Mouse (Mus musculus): Measurements from ENCODE around the gene Fam98c. TPM values are rescaled to one million over a fixed set of nuclear protein-coding genes. Genes with fewer than 3 reads are reported as not detected.

Fam98c gene
- polyA plus RNA-seq, 1 experiment from 2014 or later = 10.8 TPM

DNA sequence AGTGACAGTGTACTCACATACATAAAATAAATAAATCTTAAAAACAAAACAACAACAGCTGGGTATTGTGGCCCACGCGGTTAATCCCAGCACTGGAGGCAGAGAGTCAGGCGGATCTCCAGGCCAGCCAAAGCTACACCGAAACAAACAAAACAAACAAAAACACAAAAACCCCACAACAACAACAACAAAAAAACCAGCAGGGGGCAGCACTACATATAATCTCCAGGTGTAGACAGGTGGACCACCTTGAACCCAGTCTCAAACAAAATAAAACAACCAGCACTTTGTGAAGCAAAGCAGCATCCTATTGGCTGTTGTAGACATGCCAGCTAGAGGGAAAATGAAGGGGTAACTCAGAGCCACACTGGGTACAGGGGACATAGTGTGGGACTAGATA is 22.1 kb upstream of the Fam98c start:
- no peak overlapping the region for H3K4me3 ChIP-seq (ENCODE audit: low read depth, low read length)
- H3K27me3 ChIP-seq (ENCODE audit: control insufficient read depth, insufficient read depth, low read length) = peaks cover 6% of the 10 kb centered on the region
- H3K9ac ChIP-seq (replicated peaks; ENCODE audit: low read length) = no peak overlapping the region
- DNase-seq (ENCODE audit: low spot score) (no peak), ATAC-seq (replicated peaks; ENCODE audit: insufficient number of reproducible peaks, low FRiP score, low TSS enrichment, low read depth) (no peak)
- H3K4me2 ChIP-seq (ENCODE audit: low read depth, low read length) = no peak overlapping the region
- no peak overlapping the region for H3K27ac ChIP-seq (replicated peaks; ENCODE audit: low read depth, low read length)
- H3K9me3 ChIP-seq (replicated peaks; ENCODE audit: control insufficient read depth, low read length) = no peaks in the 10 kb centered on the region
- no peaks in the 10 kb centered on the region; the same call in 1 of the 2 replicates for H3K4me1 ChIP-seq (ENCODE audit: control insufficient read depth, insufficient read depth, low read length)
- WGBS = 92% methylated on average over 4 of the region's 4 CpGs
- H3K36me3 ChIP-seq (replicated peaks; ENCODE audit: control insufficient read depth, insufficient read depth, low read depth, low read length) = peaks cover 14% of the 10 kb centered on the region

DNA sequence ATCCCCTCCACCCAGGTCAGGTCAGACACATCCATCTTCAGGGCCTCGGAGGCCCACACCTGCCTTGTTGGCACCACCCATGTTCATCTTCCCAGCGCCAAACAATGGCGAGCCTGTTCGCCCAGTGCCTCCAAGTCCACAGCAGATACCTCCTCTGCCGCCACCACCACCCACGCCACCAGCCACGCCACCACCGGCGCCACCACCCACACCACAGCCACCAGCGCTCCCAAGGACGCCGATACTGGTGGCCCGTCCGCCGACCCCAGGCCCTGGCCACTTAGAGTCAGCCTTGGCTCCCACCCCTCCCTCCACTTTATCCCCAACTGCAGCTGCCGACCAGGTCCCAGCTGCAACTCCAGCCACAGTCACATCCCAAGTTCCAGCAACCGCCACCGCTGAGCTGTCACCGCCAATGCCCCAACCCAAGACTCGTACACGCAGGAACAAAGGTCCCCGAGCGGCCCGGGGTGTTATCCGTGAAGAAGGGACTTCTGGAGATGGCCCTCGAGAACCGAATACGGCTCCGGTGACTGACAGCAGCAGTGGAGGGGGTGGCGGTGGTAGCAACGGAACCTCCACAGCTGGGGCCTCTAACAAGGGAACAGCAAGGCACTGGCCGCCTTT is 16.5 kb upstream of the Fam98c start:
- Histone ChIP-seq H3K36me3 (replicated peaks; ENCODE audit: control insufficient read depth, insufficient read depth, low read depth, low read length) (peaks cover 14% of the 10 kb centered on the region), H3K4me1 (ENCODE audit: control insufficient read depth, insufficient read depth, low read length) (peaks cover 9% of the 10 kb centered on the region), H3K9ac (replicated peaks; ENCODE audit: low read length) (no peak overlapping the region), H3K9me3 (replicated peaks; ENCODE audit: control insufficient read depth, low read length) (no peaks in the 10 kb centered on the region), H3K27ac (replicated peaks; ENCODE audit: low read depth, low read length) (no peak overlapping the region), H3K4me2 (ENCODE audit: low read depth, low read length) (no peak overlapping the region), H3K27me3 (ENCODE audit: control insufficient read depth, insufficient read depth, low read length) (peaks cover 29% of the 10 kb centered on the region), H3K4me3 (ENCODE audit: low read depth, low read length) (no peak overlapping the region)
- WGBS = 25% methylated on average over 31 of the region's 32 CpGs
- DNase-seq (ENCODE audit: low spot score) (no peak), ATAC-seq (replicated peaks; ENCODE audit: insufficient number of reproducible peaks, low FRiP score, low TSS enrichment, low read depth) (no peak)

DNA sequence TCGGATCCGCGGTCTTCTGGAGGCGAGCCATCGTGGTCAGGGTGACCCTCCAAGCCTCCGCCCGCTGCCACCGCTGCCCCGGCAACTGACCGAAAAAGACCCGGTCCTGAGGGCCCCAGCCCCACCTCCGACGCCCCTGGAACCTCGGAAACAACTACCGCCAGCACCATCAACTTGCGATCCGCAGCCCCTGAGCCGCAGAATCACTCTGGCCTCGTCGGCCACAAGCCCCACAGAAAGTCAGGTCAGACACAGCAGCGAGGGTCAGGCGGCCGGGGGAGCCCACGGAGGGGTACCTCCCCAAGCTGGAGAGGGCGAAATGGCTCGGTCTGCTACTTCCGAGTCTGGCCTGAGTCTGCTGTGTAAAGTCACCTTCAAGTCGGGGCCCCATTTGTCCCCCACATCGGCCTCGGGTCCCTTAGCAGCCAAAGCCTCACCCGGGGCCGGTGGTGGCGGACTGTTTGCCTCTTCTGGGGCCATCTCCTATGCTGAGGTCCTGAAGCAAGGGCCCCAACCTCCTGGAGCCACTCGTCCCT is 15.6 kb upstream of the Fam98c start:
- H3K4me1 ChIP-seq (ENCODE audit: control insufficient read depth, insufficient read depth, low read length) = peaks cover 9% of the 10 kb centered on the region
- peak overlapping the region; percentile 48 for H3K4me2 ChIP-seq (ENCODE audit: low read depth, low read length)
- peaks cover 14% of the 10 kb centered on the region for H3K36me3 ChIP-seq (replicated peaks; ENCODE audit: control insufficient read depth, insufficient read depth, low read depth, low read length)
- H3K9me3 ChIP-seq (replicated peaks; ENCODE audit: control insufficient read depth, low read length) = no peaks in the 10 kb centered on the region
- WGBS = 7% methylated on average over 34 of the region's 34 CpGs
- peak overlapping the region; percentile 49 for H3K4me3 ChIP-seq (ENCODE audit: low read depth, low read length)
- DNase-seq (ENCODE audit: low spot score) = no peak
- peak overlapping the region; percentile 55 for H3K9ac ChIP-seq (replicated peaks; ENCODE audit: low read length)
- no peak overlapping the region for H3K27ac ChIP-seq (replicated peaks; ENCODE audit: low read depth, low read length)
- peaks cover 29% of the 10 kb centered on the region for H3K27me3 ChIP-seq (ENCODE audit: control insufficient read depth, insufficient read depth, low read length)
- ATAC-seq (replicated peaks; ENCODE audit: insufficient number of reproducible peaks, low FRiP score, low TSS enrichment, low read depth) = no peak

DNA sequence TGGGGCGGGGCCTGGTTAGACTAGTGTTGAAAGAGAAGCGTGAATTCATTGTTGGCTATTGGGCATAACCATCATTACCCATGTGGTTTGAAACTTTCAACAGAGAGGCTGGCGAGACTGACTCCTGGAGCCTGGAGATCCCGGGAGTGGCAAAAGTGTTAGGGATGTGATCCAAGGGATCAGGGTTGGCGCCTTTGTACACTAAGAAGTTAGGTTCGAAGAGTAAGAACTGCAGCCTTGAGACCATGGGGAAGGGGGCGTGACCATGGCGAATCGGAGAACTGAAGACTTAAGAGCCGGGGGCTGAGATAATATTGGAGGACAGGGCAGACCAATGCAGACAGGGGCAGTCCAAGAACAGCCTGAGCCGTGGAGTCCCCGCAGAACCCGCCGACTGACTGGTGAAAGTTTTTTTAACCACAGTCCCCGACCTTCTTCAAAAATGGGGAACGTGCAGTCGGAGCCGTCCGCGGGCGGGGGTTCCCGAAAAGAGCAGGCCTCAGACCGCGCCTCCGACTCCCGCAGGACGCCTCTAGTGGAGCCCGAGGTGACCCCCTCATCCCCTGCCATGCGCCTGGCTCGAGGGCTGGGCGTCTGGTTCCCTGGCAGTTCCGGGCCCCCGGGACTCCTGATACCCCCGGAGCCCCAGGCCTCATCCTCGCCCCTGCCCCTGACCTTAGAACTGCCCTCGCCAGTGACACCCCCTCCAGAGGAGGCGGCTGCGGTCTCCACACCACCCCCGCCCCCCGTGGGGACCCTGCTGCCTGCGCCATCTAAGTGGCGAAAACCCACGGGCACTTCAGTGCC is 14.9 kb upstream of the Fam98c start:
- H3K27me3 ChIP-seq (ENCODE audit: control insufficient read depth, insufficient read depth, low read length) = peaks cover 29% of the 10 kb centered on the region

DNA sequence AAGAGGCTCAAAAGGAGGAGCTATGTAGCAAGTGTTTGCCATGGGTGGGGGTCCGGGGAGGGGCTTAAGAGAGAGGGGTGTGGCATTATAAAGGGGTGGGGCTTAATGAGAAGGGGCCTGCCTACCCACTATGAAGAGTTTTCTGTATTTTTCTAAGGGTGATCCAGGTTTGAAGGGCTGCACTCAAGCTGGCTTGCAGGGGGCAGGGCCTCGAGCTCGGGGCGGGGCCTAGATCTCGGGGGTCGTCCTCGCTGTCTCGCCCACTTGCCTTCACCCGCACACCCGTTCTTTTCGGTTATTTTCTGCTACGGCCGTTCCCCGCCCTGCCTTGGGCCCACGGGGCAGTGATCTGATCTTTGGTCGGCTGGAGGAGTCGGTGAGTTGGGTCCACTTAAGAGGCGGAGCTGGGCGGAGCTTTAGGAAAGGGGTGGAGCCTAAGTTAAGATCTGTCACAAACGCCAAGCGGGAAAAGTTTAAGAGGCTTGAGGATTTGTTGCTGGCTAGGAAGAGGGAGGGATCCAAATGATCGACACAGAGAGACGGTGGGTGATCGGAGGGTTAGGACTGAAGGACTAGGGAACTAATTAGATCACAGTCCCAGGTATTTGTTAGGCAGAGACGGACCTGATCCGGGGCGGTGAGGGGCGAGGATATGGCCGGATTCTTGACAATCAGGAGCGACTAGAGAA is 14.2 kb upstream of the Fam98c start, which contains the start of the genes Ggn and Spred3:
TSS of gene Ggn (plus strand) at position 145 of the 689 bp plus-strand sequence.
TSS of gene Spred3 (minus strand) at position 346 of the 689 bp plus-strand sequence.
- peak within 1 kb of the TSS; percentile 48 for H3K4me2 ChIP-seq (ENCODE audit: low read depth, low read length)
- peaks cover 9% of the 10 kb centered on the region for H3K4me1 ChIP-seq (ENCODE audit: control insufficient read depth, insufficient read depth, low read length)
- H3K27me3 ChIP-seq (ENCODE audit: control insufficient read depth, insufficient read depth, low read length) = peaks cover 29% of the 10 kb centered on the region
- H3K27ac ChIP-seq (replicated peaks; ENCODE audit: low read depth, low read length) = peak within 1 kb of the TSS; percentile 48
- H3K4me3 ChIP-seq (ENCODE audit: low read depth, low read length) = peak within 1 kb of the TSS; percentile 49
- ATAC-seq (replicated peaks; ENCODE audit: insufficient number of reproducible peaks, low FRiP score, low TSS enrichment, low read depth) (peak; percentile 30), DNase-seq (ENCODE audit: low spot score) (peak; percentile 81)
- WGBS = under 1% methylated on average over 30 of the region's 30 CpGs
- peaks cover 5% of the 10 kb centered on the region for H3K36me3 ChIP-seq (replicated peaks; ENCODE audit: control insufficient read depth, insufficient read depth, low read depth, low read length)
- peak within 1 kb of the TSS; percentile 55 for H3K9ac ChIP-seq (replicated peaks; ENCODE audit: low read length)
- H3K9me3 ChIP-seq (replicated peaks; ENCODE audit: control insufficient read depth, low read length) = no peaks in the 10 kb centered on the region

More for the DNA sequence above, 14.9 kb upstream of the Fam98c start:
- no peak overlapping the region for H3K27ac ChIP-seq (replicated peaks; ENCODE audit: low read depth, low read length)
- H3K36me3 ChIP-seq (replicated peaks; ENCODE audit: control insufficient read depth, insufficient read depth, low read depth, low read length) = peaks cover 11% of the 10 kb centered on the region
- H3K4me3 ChIP-seq (ENCODE audit: low read depth, low read length) = peak overlapping the region; percentile 49
- ATAC-seq (replicated peaks; ENCODE audit: insufficient number of reproducible peaks, low FRiP score, low TSS enrichment, low read depth) = no peak
- H3K9me3 ChIP-seq (replicated peaks; ENCODE audit: control insufficient read depth, low read length) = no peaks in the 10 kb centered on the region
- H3K4me1 ChIP-seq (ENCODE audit: control insufficient read depth, insufficient read depth, low read length) = peaks cover 9% of the 10 kb centered on the region
- H3K9ac ChIP-seq (replicated peaks; ENCODE audit: low read length) = peak overlapping the region; percentile 55
- 2% methylated on average over 40 of the region's 43 CpGs for WGBS
- peak overlapping the region; percentile 48 for H3K4me2 ChIP-seq (ENCODE audit: low read depth, low read length)
- peak; percentile 54 for DNase-seq (ENCODE audit: low spot score)

DNA sequence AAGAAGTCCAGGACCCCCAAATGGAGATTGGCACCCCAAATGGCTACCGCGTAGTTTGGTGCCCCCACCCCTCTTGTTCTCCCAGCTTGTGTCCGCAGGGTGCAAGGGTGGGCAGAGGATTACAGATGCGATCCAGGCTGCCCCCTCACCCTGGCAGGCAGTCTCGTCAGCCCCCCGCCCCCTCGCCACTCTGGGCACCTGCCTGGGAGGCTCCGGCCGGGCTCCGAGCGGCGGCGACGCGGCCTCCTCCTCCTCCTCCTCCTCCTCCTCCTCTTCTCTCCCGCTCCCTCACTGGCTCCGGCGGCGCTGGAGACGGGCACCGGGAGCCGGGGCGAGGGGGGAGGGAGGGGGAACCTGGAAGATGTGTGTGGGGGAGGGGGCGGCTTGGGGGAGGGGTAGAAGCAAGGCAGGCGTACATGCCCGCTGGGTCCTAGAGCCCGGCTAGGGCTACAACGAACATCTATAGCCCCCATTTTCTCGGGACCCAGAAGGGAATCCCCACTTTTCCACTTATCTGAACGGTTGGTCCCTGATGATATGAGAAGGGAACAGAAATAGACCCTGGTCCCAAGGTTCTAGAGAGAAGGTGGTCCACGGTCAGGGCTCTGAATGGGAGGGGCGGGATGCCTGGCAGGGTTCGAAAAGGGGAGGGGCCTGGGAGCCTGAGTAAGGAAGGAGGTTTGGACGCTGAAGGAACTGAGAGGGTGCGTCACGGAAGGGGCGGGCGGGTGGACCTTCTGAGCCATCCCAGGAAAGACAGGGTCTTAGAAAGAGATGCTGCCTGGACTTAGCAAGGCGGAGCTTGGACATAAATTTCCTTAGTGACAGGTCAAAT is 13.4 kb upstream of the Fam98c start:
- peak overlapping the region; percentile 48 for H3K27ac ChIP-seq (replicated peaks; ENCODE audit: low read depth, low read length)
- H3K9me3 ChIP-seq (replicated peaks; ENCODE audit: control insufficient read depth, low read length) = no peaks in the 10 kb centered on the region
- ATAC-seq (replicated peaks; ENCODE audit: insufficient number of reproducible peaks, low FRiP score, low TSS enrichment, low read depth) (peak; percentile 77), DNase-seq (ENCODE audit: low spot score) (peak; percentile 90)
- H3K9ac ChIP-seq (replicated peaks; ENCODE audit: low read length) = peak overlapping the region; percentile 55
- H3K4me3 ChIP-seq (ENCODE audit: low read depth, low read length) = peak overlapping the region; percentile 49
- H3K4me2 ChIP-seq (ENCODE audit: low read depth, low read length) = peak overlapping the region; percentile 48
- peaks cover 29% of the 10 kb centered on the region for H3K27me3 ChIP-seq (ENCODE audit: control insufficient read depth, insufficient read depth, low read length)
- under 1% methylated on average over 33 of the region's 39 CpGs for WGBS
- peaks cover 2% of the 10 kb centered on the region for H3K36me3 ChIP-seq (replicated peaks; ENCODE audit: control insufficient read depth, insufficient read depth, low read depth, low read length)
- peaks cover 9% of the 10 kb centered on the region for H3K4me1 ChIP-seq (ENCODE audit: control insufficient read depth, insufficient read depth, low read length)

DNA sequence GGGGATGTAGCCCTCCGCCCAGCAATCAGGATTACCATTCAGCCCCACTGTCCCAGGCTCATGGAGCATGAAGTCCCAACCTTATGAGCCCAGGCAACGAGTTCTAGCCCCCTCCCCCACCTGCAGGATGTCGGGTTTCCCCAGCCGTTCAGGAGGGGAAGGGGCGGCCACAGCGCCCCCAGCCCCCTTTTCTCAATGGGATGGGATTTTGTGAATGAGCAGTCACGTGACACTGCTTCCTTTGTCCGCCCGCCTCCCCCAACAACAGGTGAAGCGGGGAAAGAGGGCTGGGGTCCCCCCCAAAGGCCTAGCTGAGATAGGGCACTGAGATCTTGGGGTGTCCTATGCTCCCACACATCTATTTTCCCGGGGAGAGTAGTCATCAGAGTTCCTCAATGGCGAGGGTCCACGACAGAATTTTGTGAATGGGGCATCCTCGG is 12.8 kb upstream of the Fam98c start:
- Histone ChIP-seq H3K4me3 (ENCODE audit: low read depth, low read length) (peak overlapping the region; percentile 49), H3K9me3 (replicated peaks; ENCODE audit: control insufficient read depth, low read length) (no peaks in the 10 kb centered on the region), H3K4me2 (ENCODE audit: low read depth, low read length) (peak overlapping the region; percentile 48), H3K27me3 (ENCODE audit: control insufficient read depth, insufficient read depth, low read length) (peaks cover 29% of the 10 kb centered on the region), H3K27ac (replicated peaks; ENCODE audit: low read depth, low read length) (peak overlapping the region; percentile 48; the same call in 1 of the 2 replicates), H3K36me3 (replicated peaks; ENCODE audit: control insufficient read depth, insufficient read depth, low read depth, low read length) (no peaks in the 10 kb centered on the region; the same call in 1 of the 2 replicates), H3K9ac (replicated peaks; ENCODE audit: low read length) (peak overlapping the region; percentile 55), H3K4me1 (ENCODE audit: control insufficient read depth, insufficient read depth, low read length) (peaks cover 9% of the 10 kb centered on the region)
- WGBS = under 1% methylated on average over 14 of the region's 14 CpGs
- ATAC-seq (replicated peaks; ENCODE audit: insufficient number of reproducible peaks, low FRiP score, low TSS enrichment, low read depth) = peak; percentile 3; the same call in 1 of the 2 replicates
- peak; percentile 72 for DNase-seq (ENCODE audit: low spot score)

All from embryonic facial prominence, embryonic 11.5 days (tissue).